Mouse (Mus musculus) thymus, postnatal 4 days (tissue): ENCODE data around the gene Tbl1x.
A peak's percentile ranks its signal among the peaks of the same experiment; 100 is the strongest.

Source experiments
- DNase-seq: peaks from one replicate; pipeline ENCODE4 v3.0.0; 2021

Tbl1x gene

DNA sequence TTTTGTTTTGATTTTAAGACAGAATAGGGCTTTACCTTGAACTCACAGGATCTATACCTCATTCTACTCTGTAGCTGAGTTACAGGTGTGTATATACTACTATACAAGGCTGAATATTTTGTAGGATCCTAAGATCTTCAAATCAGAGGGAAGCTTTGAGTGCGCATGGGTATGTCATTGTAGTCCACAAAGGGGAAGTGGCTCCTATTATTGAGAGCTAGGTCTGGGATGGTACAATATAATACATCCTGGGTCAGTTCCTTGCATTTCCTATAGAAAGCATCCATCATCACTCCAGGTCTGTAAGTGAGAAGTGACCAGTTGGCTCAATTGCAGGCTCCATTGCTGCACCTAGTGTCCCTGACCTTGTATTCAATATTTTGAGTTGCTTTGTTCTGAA lies 102.2 kb downstream of the Tbl1x start:
- DNase-seq = no peak

GRCm38 (mm10) chrX:77615735-77616293 lies 105.0 kb downstream of the Tbl1x start:
- DNase-seq = no peak

GRCm38 (mm10) chrX:77617368-77618144 lies 106.7 kb downstream of the Tbl1x start:
- DNase-seq = no peak

DNA sequence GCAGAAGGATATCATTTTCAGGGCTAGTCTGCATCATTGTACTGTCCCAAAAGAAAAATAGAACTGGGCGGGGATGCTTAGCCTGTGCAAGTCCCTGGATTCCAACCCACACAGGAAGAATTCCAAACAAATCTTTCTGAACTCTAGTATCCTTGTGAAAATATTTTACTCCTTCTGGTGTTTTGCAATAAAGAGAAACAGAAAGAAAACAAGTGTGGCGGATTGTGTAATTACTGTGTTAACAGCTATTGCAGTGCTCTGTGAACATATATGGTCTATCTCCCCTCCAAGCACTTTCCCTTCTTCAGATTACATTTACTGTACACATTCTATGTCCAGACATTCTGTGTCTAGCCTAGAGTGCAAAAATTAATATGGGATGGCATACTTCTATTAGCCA lies 119.6 kb downstream of the Tbl1x start:
- no peak for DNase-seq

- no peak for DNase-seq
Measured at GRCm38 (mm10) chrX:77636499-77636898, 125.7 kb downstream of the Tbl1x start.

DNA sequence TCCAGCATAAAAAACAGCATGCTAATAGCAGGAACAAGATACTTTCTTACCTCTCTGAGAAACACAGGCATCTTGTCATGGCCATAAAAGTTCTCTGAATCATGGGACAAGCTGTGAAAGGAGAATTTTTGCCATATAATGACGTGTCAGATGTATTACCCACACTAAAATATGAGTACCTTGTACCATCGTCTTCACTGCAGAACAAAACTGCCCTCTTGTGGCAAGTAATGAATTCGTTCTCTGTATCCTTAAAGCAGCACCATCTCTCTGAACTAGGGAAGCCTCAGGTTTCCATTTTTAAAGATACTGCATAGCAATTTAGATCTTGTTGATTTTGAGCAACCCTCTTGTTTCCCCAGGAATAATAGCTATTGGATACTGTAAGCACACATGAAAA lies 127.3 kb downstream of the Tbl1x start:
- DNase-seq = peak; percentile 10

DNA sequence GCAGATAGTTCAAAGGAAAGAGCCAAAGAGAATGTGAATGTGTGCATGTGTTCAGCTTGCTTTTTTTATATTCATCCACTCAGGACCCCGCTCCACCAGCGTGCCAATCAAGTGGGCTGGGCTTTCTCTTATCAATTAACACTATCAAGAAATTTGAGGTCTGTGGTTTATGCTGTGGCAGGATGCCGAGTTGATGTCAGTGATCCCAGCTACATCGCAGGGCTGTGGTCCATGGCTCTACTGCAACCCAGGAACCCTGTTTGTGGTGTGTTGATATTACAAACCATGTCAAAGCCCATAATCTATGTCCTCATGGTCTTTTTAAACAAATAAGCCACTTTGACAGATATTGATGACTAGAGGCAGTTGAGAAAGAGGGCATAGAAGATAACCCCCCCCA lies 129.5 kb downstream of the Tbl1x start:
- no peak for DNase-seq

- no peak for DNase-seq
Measured at GRCm38 (mm10) chrX:77646164-77646563, 135.4 kb downstream of the Tbl1x start.

GRCm38 (mm10) chrX:77650246-77650645 lies 139.4 kb downstream of the Tbl1x start:
- DNase-seq = no peak

DNA sequence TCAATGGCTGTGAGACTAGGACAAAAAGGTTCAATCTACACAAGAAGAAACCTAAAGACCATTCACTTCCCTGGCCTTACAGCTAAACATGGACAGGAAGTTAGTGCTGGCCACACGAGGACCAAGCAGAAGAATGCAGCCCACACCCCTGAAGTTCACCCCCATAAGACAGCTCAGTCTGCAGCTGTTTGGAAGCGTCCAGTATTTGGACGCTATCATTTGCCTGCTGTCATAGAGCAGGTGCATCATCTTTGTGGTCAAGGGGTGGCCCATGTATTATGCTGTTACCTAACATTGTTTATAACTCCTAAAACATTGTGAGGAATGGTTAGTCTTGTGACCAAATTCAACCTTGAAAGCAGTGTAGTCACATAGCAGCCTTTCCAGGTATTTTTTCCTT lies 151.2 kb downstream of the Tbl1x start:
- no peak for DNase-seq

- DNase-seq = no peak
Measured at GRCm38 (mm10) chrX:77663276-77663675, 152.5 kb downstream of the Tbl1x start.

DNA sequence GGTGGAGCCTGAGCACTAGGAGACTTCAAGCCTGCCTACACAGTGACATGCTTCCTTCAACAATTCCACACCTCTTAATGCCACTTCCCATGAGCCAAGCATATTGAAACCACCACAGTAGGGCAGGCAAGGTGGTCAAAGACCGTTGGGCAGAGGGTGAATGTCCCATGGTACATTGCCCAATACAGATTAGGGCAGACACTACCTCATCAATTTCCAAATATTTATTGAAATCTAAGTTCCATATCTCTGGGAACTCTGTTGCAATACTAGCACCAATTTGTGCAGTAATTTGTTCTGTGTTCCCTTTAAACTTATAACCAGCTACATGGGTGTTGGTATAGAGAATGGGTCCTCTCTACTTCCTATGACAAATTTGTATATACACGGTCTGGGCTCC lies 154.2 kb downstream of the Tbl1x start:
- DNase-seq = no peak

DNA sequence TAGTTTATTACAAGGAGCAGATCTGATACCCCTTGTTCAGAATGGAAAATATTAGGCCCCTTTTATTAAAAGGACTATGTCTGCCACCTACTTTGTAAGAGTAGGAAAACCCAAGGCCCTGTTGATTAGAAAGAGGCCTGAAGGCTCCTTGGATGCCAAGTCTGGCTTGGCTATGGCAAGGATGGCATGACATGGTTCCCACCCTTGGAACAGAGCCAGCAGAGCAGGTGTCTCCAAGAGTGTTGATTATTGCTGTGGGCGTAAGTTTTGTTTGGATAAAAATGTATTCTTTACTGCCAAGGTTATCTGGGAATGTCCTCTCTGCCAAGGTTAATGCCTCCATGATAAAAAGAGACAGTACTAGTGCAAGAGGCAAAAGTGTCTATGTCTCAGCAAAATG lies 156.1 kb downstream of the Tbl1x start:
- no peak for DNase-seq

DNA sequence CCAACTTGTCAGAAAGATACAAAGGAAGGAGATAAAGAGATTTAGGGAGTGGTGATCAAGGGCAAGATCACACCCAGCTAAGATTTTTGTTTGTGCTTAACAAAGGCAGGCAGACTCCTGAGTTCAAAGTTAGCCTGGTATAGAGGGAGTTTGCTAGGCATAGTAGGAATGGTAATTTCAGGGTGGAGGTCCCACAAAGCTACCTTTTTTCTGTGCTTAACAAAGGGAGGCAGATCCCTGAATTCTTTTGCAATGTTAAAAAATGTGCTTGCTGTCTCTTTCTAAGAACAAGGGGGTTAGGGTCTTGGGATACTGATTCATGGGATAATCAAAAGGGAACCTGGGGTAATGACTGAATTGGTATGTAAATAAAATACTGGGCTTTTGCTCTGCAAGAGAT lies 156.6 kb downstream of the Tbl1x start:
- no peak for DNase-seq

DNA sequence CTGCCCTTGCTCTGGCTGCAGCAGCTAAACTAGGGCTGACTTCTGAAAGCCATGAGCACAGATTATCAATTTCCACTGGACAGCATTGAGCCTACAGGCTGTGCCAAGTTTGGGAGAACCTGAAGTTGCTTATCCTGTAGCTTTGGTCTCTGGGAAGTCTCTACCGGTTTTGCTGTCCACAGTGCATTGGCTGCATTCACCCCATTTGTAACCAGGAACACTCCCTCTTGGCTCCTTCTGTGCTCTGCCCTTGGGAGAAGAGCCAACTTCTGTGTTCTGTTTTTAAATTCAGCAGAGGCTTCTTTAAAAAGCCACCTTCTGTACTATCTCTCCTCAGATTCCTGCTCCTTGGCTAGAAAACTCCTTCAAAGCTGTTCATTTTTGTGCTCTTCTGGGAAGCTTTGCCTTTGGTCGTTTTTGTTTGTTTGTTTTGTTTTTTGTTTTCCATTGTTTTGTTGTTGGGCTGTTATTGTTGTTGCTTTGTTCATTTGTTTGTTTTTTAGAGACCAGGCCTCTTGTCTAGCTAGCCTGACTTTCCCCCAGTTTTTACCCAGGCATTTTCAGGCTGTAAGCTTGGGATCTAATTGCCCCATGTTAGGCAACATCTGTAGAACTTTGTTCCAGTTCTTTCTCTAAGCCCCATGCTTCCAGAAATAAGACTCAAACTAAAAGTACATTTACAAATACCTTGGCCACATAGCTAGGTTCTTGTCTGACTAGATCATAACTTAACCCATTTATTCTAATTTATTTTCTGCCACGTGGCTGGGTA lies 159.2 kb downstream of the Tbl1x start:
- no peak for DNase-seq
